Mouse (Mus musculus) neural tube, embryonic 15.5 days (tissue): ENCODE data around the gene Nmnat2. TPM values are rescaled to one million over a fixed set of nuclear protein-coding genes. Genes with fewer than 3 reads are reported as not detected.

Source experiments
- ATAC-seq: fragments of 200-750 bp; cut with Nextera tagmentation; 2 replicates; pipeline ENCODE4 v1.8.0; 2017; ENCODE audit warnings: mild to moderate bottlenecking, moderate TSS enrichment, moderate library complexity; ENCODE audit not compliant: low FRiP score
- H3K27ac ChIP-seq: fragments of 300-500 bp; sonication (generic); replicated peaks from 2 replicates; pipeline ENCODE4 v1.5.1; 2015; ENCODE audit warnings: mild to moderate bottlenecking, inconsistent platforms
- H3K27me3 ChIP-seq: fragments of 300-500 bp; sonication (generic); replicated peaks from 2 replicates; pipeline ENCODE4 v1.6.1; 2015; ENCODE audit warnings: inconsistent platforms
- H3K36me3 ChIP-seq: fragments of 300-500 bp; sonication (generic); 2 replicates; pipeline ENCODE4 v1.6.1; 2015; ENCODE audit warnings: inconsistent platforms
- H3K4me1 ChIP-seq: fragments of 300-500 bp; sonication (generic); 2 replicates; pipeline ENCODE4 v1.6.1; 2015; ENCODE audit warnings: inconsistent platforms
- H3K4me2 ChIP-seq: fragments of 300-500 bp; sonication (generic); 2 replicates; pipeline ENCODE4 v1.6.1; 2015; ENCODE audit warnings: inconsistent platforms, mild to moderate bottlenecking, moderate library complexity
- H3K4me3 ChIP-seq: fragments of 300-500 bp; sonication (generic); replicated peaks from 2 replicates; pipeline ENCODE4 v1.5.1; 2015; ENCODE audit warnings: mild to moderate bottlenecking, inconsistent platforms
- H3K9ac ChIP-seq: fragments of 300-500 bp; sonication (generic); replicated peaks from 2 replicates; pipeline ENCODE4 v1.6.1; 2015; ENCODE audit warnings: mild to moderate bottlenecking, inconsistent platforms
- H3K9me3 ChIP-seq: fragments of 300-500 bp; sonication (generic); replicated peaks from 2 replicates; pipeline ENCODE4 v1.6.1; 2016; ENCODE audit warnings: inconsistent platforms
- WGBS: fragments of 180-500 bp; shearing (Covaris S2); methylation state at CpG from one replicate; pipeline ENCODE4 v1.1.7; 2015; ENCODE audit warnings: mixed read lengths; 5-methylcytosine and 5-hydroxymethylcytosine counted together
- polyA plus RNA-seq: library from polyadenylated mRNA; unstranded; fragments of >200 nt; fragmentation: Nextera tagmentation; extraction: Ambion mirVana; gene quantifications from 2 replicates; pipeline ENCODE4 v1.2.1, GENCODE M21; 2015

The Nmnat2 gene
- polyA plus RNA-seq, 1 experiment from 2014 or later: 75.1 TPM

DNA sequence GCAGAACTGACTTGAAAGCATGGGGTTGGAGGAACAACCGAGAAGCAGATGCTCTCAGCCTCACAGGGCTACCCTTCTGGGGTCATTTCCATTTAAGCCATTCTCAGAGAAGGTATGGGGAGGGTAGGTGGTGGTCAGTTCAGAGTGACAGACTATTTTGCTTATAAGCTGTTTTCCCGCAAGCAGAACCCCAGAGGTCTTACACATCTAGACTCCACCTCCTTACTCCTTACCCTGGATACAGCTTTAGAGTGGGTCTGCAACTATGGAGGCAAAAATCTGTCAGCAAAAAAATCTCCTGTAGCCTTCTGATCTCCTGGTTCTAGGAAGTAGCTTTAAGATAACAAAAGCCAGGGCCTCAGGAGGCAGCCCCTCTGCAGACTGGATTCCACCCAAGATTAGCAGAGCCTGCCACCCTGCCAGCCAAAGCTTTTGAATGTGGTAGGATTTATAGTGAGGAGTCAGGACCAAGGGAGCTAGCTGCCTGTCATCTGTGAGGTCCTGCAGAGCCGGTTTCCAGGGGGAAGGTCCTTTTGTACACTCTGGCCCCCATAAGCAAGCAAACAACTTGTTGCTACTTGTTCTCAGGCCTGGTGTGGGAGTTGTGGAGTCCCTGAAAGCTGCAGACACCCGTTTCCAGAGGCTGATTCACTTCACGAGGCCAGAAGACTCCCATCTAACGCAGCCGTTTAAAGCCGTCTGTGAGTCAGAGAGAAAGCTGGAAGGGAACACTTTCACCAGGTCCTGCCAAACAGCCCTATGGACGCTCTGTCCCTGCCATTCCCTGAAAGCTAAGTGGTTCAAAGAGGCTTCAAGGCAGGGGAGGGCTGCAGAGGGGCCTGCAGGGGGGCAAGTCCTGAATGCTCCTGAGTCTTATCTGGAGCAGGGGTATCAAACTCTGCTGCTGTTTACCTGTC is 179.3 kb downstream of the Nmnat2 start:
- ATAC-seq: peak; percentile 87
- peak overlapping the region; percentile 60 for H3K27ac ChIP-seq
- H3K9me3 ChIP-seq: no peaks in the 10 kb centered on the region
- 17% methylated on average over 9 of the region's 9 CpGs for WGBS
- H3K9ac ChIP-seq: no peak overlapping the region
- no peaks in the 10 kb centered on the region for H3K36me3 ChIP-seq
- H3K4me2 ChIP-seq: no peak overlapping the region
- peaks cover 2% of the 10 kb centered on the region; the same call in 1 of the 2 replicates for H3K4me1 ChIP-seq
- no peak overlapping the region for H3K4me3 ChIP-seq
- 0 out of 2 replicates have a peak, but pooled peaks cover 2% of the 10 kb centered on the region for H3K27me3 ChIP-seq

DNA sequence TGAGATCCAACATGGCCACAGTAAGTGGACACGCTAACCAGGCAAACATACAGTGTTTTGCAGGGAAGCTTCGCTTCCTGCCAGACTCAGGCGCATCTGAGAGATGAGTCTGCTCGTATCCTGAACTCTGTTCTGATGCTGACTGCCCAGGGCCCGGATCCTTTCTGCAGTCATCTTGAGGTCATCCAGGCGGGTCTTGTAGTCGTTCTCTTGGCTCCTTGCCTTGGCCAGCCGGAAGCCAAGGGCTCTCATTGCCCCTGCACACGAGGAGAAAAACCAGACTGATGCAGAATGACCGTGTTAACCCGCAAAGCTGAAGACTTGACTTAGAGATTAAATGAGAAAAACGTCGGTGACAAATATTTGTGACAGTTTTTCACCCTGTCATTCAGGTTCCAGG is 181.9 kb downstream of the Nmnat2 start:
- no peak overlapping the region for H3K4me3 ChIP-seq
- H3K27me3 ChIP-seq: no peaks in the 10 kb centered on the region
- H3K27ac ChIP-seq: no peak overlapping the region
- no peaks in the 10 kb centered on the region for H3K36me3 ChIP-seq
- no peak overlapping the region for H3K4me2 ChIP-seq
- ATAC-seq: no peak
- WGBS: 85% methylated on average over 13 of the region's 13 CpGs
- H3K9ac ChIP-seq: no peak overlapping the region
- no peaks in the 10 kb centered on the region for H3K9me3 ChIP-seq
- H3K4me1 ChIP-seq: peaks cover 7% of the 10 kb centered on the region

DNA sequence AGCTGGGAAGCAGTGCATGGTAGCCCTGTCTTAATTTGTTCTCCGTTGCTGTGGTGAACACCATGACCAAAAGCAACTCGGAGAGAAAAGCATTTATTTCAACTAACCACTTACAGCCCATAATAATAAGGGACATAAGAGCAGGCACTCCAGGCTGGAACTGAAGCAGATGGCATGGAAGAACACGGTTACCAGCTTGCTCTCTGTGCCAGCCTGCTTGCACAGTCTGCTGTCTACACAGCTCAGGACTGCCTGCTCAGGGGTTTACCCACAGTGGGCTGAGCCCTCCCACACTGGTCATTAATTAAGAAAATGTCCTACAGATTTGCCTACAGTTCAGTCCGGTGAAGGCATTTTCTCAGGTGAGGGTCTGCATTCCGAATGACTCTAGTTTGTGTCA is 183.7 kb downstream of the Nmnat2 start:
- Histone ChIP-seq H3K4me1 (peaks cover 7% of the 10 kb centered on the region), H3K27me3 (no peaks in the 10 kb centered on the region), H3K9me3 (no peaks in the 10 kb centered on the region), H3K4me3 (no peak overlapping the region), H3K9ac (no peak overlapping the region), H3K27ac (no peak overlapping the region), H3K4me2 (no peak overlapping the region), H3K36me3 (no peaks in the 10 kb centered on the region)
- 60% methylated on average over 5 of the region's 5 CpGs for WGBS
- no peak for ATAC-seq

DNA sequence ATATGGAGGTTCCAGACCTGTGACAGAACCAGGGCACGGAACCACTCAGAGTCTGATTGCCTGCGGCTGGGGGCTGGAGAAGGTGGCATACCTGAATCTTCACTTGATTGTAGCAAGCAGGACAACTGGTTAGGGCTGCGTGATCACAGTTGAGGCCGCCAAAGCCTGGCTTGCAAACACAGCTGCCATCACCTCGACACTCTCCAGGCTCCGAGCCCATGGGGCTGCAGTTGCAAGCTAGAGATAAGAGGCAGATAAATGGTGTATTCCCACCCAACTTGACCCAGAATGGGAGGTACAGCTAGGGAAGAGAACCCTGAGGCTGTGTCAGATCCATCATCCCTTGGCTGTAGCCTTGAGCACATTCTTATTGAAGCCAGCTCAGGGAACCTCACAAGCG is 184.8 kb downstream of the Nmnat2 start:
- H3K27ac ChIP-seq: no peak overlapping the region
- 91% methylated on average over 7 of the region's 7 CpGs for WGBS
- H3K4me1 ChIP-seq: peaks cover 5% of the 10 kb centered on the region
- no peaks in the 10 kb centered on the region for H3K9me3 ChIP-seq
- no peak overlapping the region for H3K4me3 ChIP-seq
- no peak for ATAC-seq
- no peak overlapping the region for H3K4me2 ChIP-seq
- no peaks in the 10 kb centered on the region for H3K27me3 ChIP-seq
- no peaks in the 10 kb centered on the region for H3K36me3 ChIP-seq
- H3K9ac ChIP-seq: no peak overlapping the region

DNA sequence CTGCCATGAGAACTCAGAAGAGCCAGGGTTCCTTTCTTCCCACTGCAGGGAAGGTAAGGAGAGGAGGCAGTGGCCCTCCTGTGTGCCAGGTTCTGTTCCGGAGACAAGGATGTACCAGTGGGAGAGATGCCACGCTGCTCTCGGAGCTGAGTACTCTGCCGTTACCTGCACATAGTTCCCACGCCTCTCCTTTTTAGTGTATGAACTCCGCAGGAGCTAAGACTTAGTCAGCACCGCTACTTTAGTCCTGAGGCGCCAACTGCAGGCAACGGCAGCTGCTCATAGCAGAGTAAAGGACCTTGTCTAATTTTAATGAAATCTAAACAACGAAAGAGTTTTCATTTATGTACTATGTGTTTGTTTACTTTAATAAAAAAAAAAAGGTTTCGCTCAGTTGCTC is 185.5 kb downstream of the Nmnat2 start:
- H3K9ac ChIP-seq: no peak overlapping the region
- peaks cover 5% of the 10 kb centered on the region for H3K4me1 ChIP-seq
- no peaks in the 10 kb centered on the region for H3K36me3 ChIP-seq
- no peaks in the 10 kb centered on the region for H3K9me3 ChIP-seq
- no peak overlapping the region for H3K27ac ChIP-seq
- H3K4me3 ChIP-seq: no peak overlapping the region
- WGBS: 70% methylated on average over 11 of the region's 11 CpGs
- ATAC-seq: no peak
- no peaks in the 10 kb centered on the region for H3K27me3 ChIP-seq
- no peak overlapping the region for H3K4me2 ChIP-seq

DNA sequence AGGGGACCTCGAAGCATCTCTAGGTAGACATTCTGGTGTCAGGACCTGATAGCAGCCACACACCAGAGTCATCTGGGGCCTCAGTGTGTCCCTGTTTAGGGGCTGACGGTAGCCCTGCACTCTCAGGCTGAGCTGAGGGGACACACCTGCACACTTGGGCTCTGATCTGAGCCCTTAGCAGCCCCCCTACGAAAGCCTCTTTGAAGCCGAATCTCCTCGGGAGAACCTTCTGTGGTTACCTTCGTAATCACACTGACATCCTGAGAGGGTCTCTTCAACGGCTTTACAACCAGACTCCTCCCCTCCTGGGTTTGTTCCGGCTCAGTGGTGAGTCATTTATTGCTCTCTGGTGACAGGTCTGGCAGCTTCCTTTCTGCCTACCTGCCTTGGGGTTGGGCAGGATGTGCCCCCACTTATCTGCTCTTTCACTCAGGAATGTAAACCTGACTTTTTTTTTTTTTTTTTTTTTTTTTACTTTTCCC is 186.0 kb downstream of the Nmnat2 start:
- H3K9ac ChIP-seq: no peak overlapping the region
- WGBS: 13% methylated on average over 8 of the region's 8 CpGs
- no peak for ATAC-seq

DNA sequence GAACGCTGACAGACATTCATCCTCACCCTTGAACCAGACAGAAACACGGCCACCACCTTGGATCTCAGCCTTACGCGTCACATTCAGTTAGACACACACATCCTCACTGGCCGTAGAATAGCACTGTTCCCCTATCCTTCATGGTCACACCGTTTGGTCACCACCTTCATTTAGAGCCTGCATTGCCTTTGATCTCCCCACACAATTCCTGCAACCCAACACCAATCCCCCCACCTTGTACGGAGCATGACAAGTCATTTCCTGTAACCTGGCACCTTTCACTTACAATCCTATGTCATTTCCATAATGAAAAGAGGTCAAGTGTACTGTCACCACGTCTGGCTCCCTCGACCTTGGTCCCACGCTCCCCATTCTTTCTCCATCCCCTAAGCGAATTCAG is 189.2 kb downstream of the Nmnat2 start:
- WGBS: 83% methylated on average over 11 of the region's 11 CpGs
- H3K27me3 ChIP-seq: no peaks in the 10 kb centered on the region
- H3K4me2 ChIP-seq: no peak overlapping the region
- H3K4me3 ChIP-seq: no peak overlapping the region
- no peaks in the 10 kb centered on the region for H3K36me3 ChIP-seq
- no peak overlapping the region for H3K27ac ChIP-seq
- no peak for ATAC-seq
- no peaks in the 10 kb centered on the region for H3K9me3 ChIP-seq
- peaks cover 5% of the 10 kb centered on the region for H3K4me1 ChIP-seq
- H3K9ac ChIP-seq: no peak overlapping the region

More for the DNA sequence above, 186.0 kb downstream of the Nmnat2 start:
- H3K4me2 ChIP-seq: no peak overlapping the region
- no peaks in the 10 kb centered on the region for H3K27me3 ChIP-seq
- H3K9me3 ChIP-seq: no peaks in the 10 kb centered on the region
- peaks cover 5% of the 10 kb centered on the region for H3K4me1 ChIP-seq
- no peak overlapping the region for H3K4me3 ChIP-seq
- H3K27ac ChIP-seq: no peak overlapping the region
- no peaks in the 10 kb centered on the region for H3K36me3 ChIP-seq

DNA sequence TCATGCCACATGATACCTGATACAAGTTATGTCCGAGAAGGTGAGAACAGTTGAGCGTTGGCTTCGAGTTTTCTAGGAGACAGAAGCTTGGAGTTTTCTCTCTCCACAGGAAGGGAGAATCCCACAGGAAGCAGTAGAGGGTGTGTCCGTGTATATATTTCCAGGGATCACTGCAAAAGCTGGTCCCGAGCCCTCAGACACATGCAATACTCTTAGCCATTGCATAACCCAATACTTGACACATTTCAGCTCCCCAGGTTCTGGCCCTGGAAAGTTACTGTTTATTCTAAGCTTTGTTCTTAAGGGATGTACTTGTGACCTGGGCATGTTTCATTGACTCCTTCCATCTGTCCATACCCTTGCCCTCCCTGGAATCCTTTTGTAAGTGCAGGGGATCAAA is 191.0 kb downstream of the Nmnat2 start:
- H3K4me2 ChIP-seq: no peak overlapping the region
- 88% methylated on average over 5 of the region's 5 CpGs for WGBS

DNA sequence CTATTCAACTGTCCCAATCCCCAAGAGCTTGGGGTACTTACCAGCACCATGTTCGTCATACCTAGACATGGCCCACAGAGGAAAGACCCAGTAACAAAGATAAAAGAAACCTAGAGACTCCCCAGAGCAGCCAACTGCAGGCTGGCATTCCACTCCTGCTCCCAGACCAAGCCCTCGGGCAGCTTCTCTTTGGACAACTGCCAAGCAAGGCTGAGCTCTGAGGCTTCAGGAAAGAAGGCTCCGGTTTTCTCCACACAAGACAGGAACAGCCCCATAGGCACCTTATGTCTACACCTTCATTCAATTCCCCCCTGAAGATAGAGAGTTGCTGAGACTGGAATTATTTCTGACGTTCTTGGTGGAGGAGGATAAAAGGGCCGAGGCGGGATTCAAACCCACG is 197.8 kb downstream of the Nmnat2 start:
- no peak overlapping the region for H3K9ac ChIP-seq
- H3K4me2 ChIP-seq: no peak overlapping the region
- H3K27me3 ChIP-seq: no peaks in the 10 kb centered on the region
- no peaks in the 10 kb centered on the region for H3K9me3 ChIP-seq
- no peaks in the 10 kb centered on the region for H3K36me3 ChIP-seq
- WGBS: 77% methylated on average over 7 of the region's 7 CpGs
- ATAC-seq: no peak
- no peak overlapping the region for H3K4me3 ChIP-seq
- no peak overlapping the region for H3K27ac ChIP-seq
- peaks cover 15% of the 10 kb centered on the region for H3K4me1 ChIP-seq

More for the DNA sequence above, 191.0 kb downstream of the Nmnat2 start:
- Histone ChIP-seq H3K27ac (no peak overlapping the region), H3K36me3 (no peaks in the 10 kb centered on the region), H3K9ac (no peak overlapping the region), H3K9me3 (no peaks in the 10 kb centered on the region), H3K4me1 (peaks cover 2% of the 10 kb centered on the region), H3K4me3 (no peak overlapping the region), H3K27me3 (no peaks in the 10 kb centered on the region)
- ATAC-seq: no peak

DNA sequence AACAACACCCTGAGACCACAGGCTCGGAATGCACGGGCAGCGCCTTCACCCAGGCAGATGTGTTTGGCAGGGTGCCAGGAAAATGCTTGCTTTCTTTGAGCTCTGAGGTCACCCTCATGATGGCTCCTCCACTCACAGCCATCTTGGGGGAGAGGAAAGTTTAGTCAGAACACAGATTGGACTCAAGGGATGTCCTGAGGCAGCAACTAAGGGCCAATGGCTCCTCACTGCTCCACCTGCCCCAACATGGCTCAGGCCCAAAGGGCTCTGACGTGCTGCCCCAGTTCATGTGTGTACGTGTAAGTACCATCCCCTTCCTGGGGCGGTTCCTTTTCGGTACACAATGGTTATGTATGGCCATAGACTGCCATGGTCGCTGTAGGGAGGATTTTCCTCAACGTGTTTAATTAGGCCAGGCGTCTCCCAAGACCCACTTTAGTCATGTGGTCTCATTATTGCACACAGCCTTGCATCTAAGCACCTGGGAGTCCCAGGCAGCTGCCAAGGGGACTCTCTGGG is 198.9 kb downstream of the Nmnat2 start:
- no peak overlapping the region for H3K27ac ChIP-seq
- ATAC-seq: peak; percentile 55; the same call in 1 of the 2 replicates
- H3K4me1 ChIP-seq: peaks cover 15% of the 10 kb centered on the region

DNA sequence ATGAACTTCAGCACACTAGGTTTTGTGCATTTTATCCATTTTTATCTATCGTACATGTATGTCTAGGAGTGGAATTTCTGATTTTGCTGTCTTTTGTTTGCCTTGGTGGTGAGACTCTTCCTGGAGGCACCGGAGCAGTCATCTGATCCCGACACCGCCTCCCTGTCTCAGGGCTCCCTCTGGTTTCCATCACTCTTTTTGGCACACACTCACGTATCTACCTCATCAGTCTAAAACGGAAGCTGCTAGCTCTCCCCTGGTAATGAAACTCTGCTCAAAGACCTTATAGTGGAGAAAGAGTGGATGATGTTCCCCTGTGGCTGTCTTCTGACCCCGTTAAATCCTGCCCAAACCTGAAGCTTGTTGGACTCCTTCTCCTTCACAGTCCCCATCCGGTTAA is 200.6 kb downstream of the Nmnat2 start:
- Histone ChIP-seq H3K4me1 (peaks cover 15% of the 10 kb centered on the region), H3K9me3 (no peaks in the 10 kb centered on the region), H3K9ac (no peak overlapping the region), H3K36me3 (no peaks in the 10 kb centered on the region), H3K27me3 (no peaks in the 10 kb centered on the region), H3K27ac (no peak overlapping the region), H3K4me3 (no peak overlapping the region), H3K4me2 (no peak overlapping the region)
- 87% methylated on average over 8 of the region's 8 CpGs for WGBS
- no peak for ATAC-seq

More for the DNA sequence above, 198.9 kb downstream of the Nmnat2 start:
- WGBS: 43% methylated on average over 10 of the region's 10 CpGs
- H3K9ac ChIP-seq: no peak overlapping the region
- no peaks in the 10 kb centered on the region for H3K9me3 ChIP-seq
- no peaks in the 10 kb centered on the region for H3K36me3 ChIP-seq
- no peaks in the 10 kb centered on the region for H3K27me3 ChIP-seq
- H3K4me3 ChIP-seq: no peak overlapping the region
- no peak overlapping the region for H3K4me2 ChIP-seq

DNA sequence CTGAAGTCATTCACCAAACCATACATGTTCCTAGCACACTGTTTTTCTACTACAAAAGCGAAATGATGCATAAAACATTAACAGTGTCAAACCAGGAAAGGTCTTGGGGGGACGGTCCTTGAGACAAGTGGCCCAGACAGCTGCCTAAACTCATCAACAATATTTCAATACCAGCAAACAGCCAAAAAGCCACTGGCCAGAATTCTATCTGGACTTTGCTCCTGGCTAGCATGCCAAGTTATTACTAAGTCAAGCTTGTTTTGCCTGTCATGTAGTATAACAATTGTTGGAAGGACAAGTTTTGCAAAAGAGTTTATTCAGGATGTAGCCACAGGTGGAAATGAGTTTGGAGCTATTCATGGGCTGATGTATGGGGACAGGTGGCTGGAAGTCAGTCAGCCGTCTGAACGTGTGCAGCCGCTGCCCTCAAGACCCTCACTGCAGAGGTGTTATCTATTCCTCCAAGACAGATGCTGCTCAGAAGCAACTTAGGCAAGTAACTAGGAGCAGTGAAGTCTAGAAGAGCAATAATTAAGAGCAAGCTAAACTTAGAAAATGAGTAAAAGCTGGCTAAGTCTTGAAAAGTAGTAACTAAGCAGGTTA is 202.3 kb downstream of the Nmnat2 start:
- H3K9me3 ChIP-seq: no peaks in the 10 kb centered on the region
- H3K4me1 ChIP-seq: peaks cover 15% of the 10 kb centered on the region
- H3K27me3 ChIP-seq: no peaks in the 10 kb centered on the region
- H3K27ac ChIP-seq: no peak overlapping the region
- 80% methylated on average over 5 of the region's 5 CpGs for WGBS
- no peaks in the 10 kb centered on the region for H3K36me3 ChIP-seq
- no peak overlapping the region for H3K9ac ChIP-seq
- H3K4me3 ChIP-seq: no peak overlapping the region
- H3K4me2 ChIP-seq: no peak overlapping the region
- no peak for ATAC-seq
